Comparison of ENCODE assay signal across 8 mouse cellular contexts in genomic region chr4:154527506-154527905, GRCm38 (mm10).
DNase-seq lines count a peak whose midpoint lies in the region; ATAC-seq and TF ChIP-seq lines count a peak whose summit lies in the region.

No protein-coding gene starts in this region.

- H3K27me3 ChIP-seq in heart, embryonic 11.5 days (ENCODE audit: control insufficient read depth, insufficient read depth, low read length), result no peaks in the 10 kb centered on the region
- no peaks in the 10 kb centered on the region for H3K27me3 ChIP-seq in lung, embryonic 14.5 days (ENCODE audit: insufficient read depth, low read length)
- peaks cover 89% of the 10 kb centered on the region for H3K27me3 ChIP-seq in midbrain, embryonic 10.5 days (ENCODE audit: low read depth, poor library complexity, severe bottlenecking)

- no peaks in the 10 kb centered on the region for H3K36me3 ChIP-seq in heart, embryonic 11.5 days (ENCODE audit: control insufficient read depth, insufficient read depth, low read length)
- no peaks in the 10 kb centered on the region for H3K36me3 ChIP-seq in lung, embryonic 14.5 days (ENCODE audit: insufficient read depth)
- no peaks in the 10 kb centered on the region for H3K36me3 ChIP-seq in midbrain, embryonic 10.5 days

- TF ChIP-seq CTCF in lung, embryonic 14.5 days (IDR thresholded peaks at IDR 0.05; ENCODE audit: low read depth), result no peak

- ATAC-seq in heart, embryonic 11.5 days (replicated peaks; ENCODE audit: insufficient number of reproducible peaks, low FRiP score, low TSS enrichment), result no peak
- ATAC-seq in lung, embryonic 14.5 days (ENCODE audit: insufficient read depth), result peak; percentile 36; the same call in 1 of the 2 replicates

- intact Hi-C loops in heart, postnatal 10 days (cut with DNase I), result no loop called here

- H3K27ac ChIP-seq in heart, embryonic 11.5 days (ENCODE audit: low read depth, low read length), result no peak overlapping the region
- peak overlapping the region; percentile 78 for H3K27ac ChIP-seq in brown adipose tissue, adult 24 weeks (replicated peaks; ENCODE audit: low read depth, low read length)
- peak overlapping the region; percentile 58 for H3K27ac ChIP-seq in lung, embryonic 14.5 days (ENCODE audit: low read depth)
- no peak overlapping the region for H3K27ac ChIP-seq in midbrain, embryonic 10.5 days (replicated peaks)

- peak; percentile 97 for DNase-seq in heart, adult 11 months
- DNase-seq in heart, postnatal 10 days, result peak; percentile 81 to 83
- peak; percentile 81 for DNase-seq in lung, embryonic 14.5 days
- no peak for DNase-seq in testis, postnatal 14 days (ENCODE audit: low spot score)
- no peak for DNase-seq in midbrain, embryonic 10.5 days (ENCODE audit: low spot score)
- DNase-seq in layer of hippocampus, postnatal 14 days (ENCODE audit: low spot score in 2 of 2), result no peak

- H3K4me1 ChIP-seq in heart, embryonic 11.5 days (ENCODE audit: control insufficient read depth, insufficient read depth, low read length), result peaks cover 26% of the 10 kb centered on the region
- peaks cover 25% of the 10 kb centered on the region for H3K4me1 ChIP-seq in brown adipose tissue, adult 24 weeks (ENCODE audit: control insufficient read depth, insufficient read depth, insufficient read length, low read length)
- peaks cover 14% of the 10 kb centered on the region for H3K4me1 ChIP-seq in lung, embryonic 14.5 days (ENCODE audit: insufficient read depth)
- H3K4me1 ChIP-seq in midbrain, embryonic 10.5 days, result peaks cover 62% of the 10 kb centered on the region

- no peaks in the 10 kb centered on the region for H3K9me3 ChIP-seq in heart, embryonic 11.5 days (replicated peaks; ENCODE audit: control insufficient read depth, low read length)
- H3K9me3 ChIP-seq in lung, embryonic 14.5 days (ENCODE audit: low read depth, low read length), result no peaks in the 10 kb centered on the region
- H3K9me3 ChIP-seq in midbrain, embryonic 10.5 days (replicated peaks), result no peaks in the 10 kb centered on the region

- H3K9ac ChIP-seq in heart, embryonic 11.5 days (ENCODE audit: low read depth, low read length), result no peak overlapping the region
- no peak overlapping the region for H3K9ac ChIP-seq in lung, embryonic 14.5 days

- H3K4me3 ChIP-seq in heart, embryonic 11.5 days (ENCODE audit: low read depth, low read length), result no peak overlapping the region
- no peak overlapping the region for H3K4me3 ChIP-seq in brown adipose tissue, adult 24 weeks (ENCODE audit: insufficient read depth, low read depth, low read length)
- no peak overlapping the region for H3K4me3 ChIP-seq in lung, embryonic 14.5 days (ENCODE audit: low read depth, low read length)
- H3K4me3 ChIP-seq in midbrain, embryonic 10.5 days, result no peak overlapping the region

- 52% methylated on average over 9 of the region's 9 CpGs for WGBS in heart, embryonic 11.5 days (ENCODE audit: insufficient replicate concordance)
- 32% methylated on average over 9 of the region's 9 CpGs for WGBS in lung, embryonic 14.5 days
- 82% methylated on average over 9 of the region's 9 CpGs for WGBS in midbrain, embryonic 10.5 days

- no peak overlapping the region for H3K4me2 ChIP-seq in heart, embryonic 11.5 days
- H3K4me2 ChIP-seq in lung, embryonic 14.5 days, result no peak overlapping the region

Comparison
In these comparisons a context has a peak if more than half of its experiments do, and no peak if none do; other contexts are left out.
1. DNase-seq: peak in heart, adult 11 months (single experiment), heart, postnatal 10 days (2 of 2) and lung, embryonic 14.5 days (single experiment); none in testis, postnatal 14 days (single experiment), midbrain, embryonic 10.5 days (single experiment) and layer of hippocampus, postnatal 14 days (0 of 2).
2. H3K27ac ChIP-seq: peak in brown adipose tissue, adult 24 weeks (single experiment) and lung, embryonic 14.5 days (single experiment); none in heart, embryonic 11.5 days (single experiment) and midbrain, embryonic 10.5 days (single experiment).